Mouse (Mus musculus) lung, embryonic 15.5 days (tissue): ENCODE data around the gene Slc7a1. TPM values are rescaled to one million over a fixed set of nuclear protein-coding genes. Genes with fewer than 3 reads are reported as not detected.

ENCODE experiments used
- ATAC-seq: fragments of 200-750 bp; cut with Nextera tagmentation; 2 replicates; pipeline ENCODE4 v1.8.0; 2017; ENCODE audit warnings: moderate number of reproducible peaks, borderline replicate concordance; ENCODE audit not compliant: low FRiP score, low TSS enrichment; ENCODE audit errors: extremely low read depth
- H3K27ac ChIP-seq: fragments of 300-500 bp; sonication (generic); 2 replicates; pipeline ENCODE4 v1.5.1; 2015; ENCODE audit warnings: moderate library complexity, mild to moderate bottlenecking, inconsistent platforms
- H3K27me3 ChIP-seq: fragments of 300-500 bp; sonication (generic); 2 replicates; pipeline ENCODE4 v1.6.1; 2015; ENCODE audit warnings: inconsistent platforms
- H3K36me3 ChIP-seq: fragments of 300-500 bp; sonication (generic); 2 replicates; pipeline ENCODE4 v1.6.1; 2015; ENCODE audit warnings: inconsistent platforms
- H3K4me1 ChIP-seq: fragments of 300-500 bp; sonication (generic); 2 replicates; pipeline ENCODE4 v1.6.1; 2015; ENCODE audit warnings: inconsistent platforms
- H3K4me2 ChIP-seq: fragments of 300-500 bp; sonication (generic); 2 replicates; pipeline ENCODE4 v1.6.1; 2015; ENCODE audit warnings: inconsistent platforms, mild to moderate bottlenecking, moderate library complexity
- H3K4me3 ChIP-seq: fragments of 300-500 bp; sonication (generic); 2 replicates; pipeline ENCODE4 v1.5.1; 2015; ENCODE audit warnings: mild to moderate bottlenecking, inconsistent platforms
- H3K9ac ChIP-seq: fragments of 300-500 bp; sonication (generic); 2 replicates; pipeline ENCODE4 v1.6.1; 2015; ENCODE audit warnings: inconsistent platforms
- H3K9me3 ChIP-seq: fragments of 300-500 bp; sonication (generic); 2 replicates; pipeline ENCODE4 v1.6.1; 2016; ENCODE audit warnings: inconsistent platforms
- WGBS: fragments of 180-500 bp; shearing (Covaris S2); methylation state at CpG from one replicate; pipeline ENCODE4 v1.1.7; 2015; 5-methylcytosine and 5-hydroxymethylcytosine counted together
- polyA plus RNA-seq: library from polyadenylated mRNA; unstranded; fragments of >200 nt; fragmentation: Nextera tagmentation; extraction: Ambion mirVana; gene quantifications from 2 replicates; pipeline ENCODE4 v1.2.1, GENCODE M21; 2015

Slc7a1 gene
- 15.5 TPM in 2 replicates for polyA plus RNA-seq

GRCm38 (mm10) chr5:148399660-148400443, at the start of gene Slc7a1:
TSS of gene Slc7a1 (minus strand) at chr5:148399904.
- H3K27ac ChIP-seq: peak within 1 kb of the TSS; percentile 64
- H3K9ac ChIP-seq: peak within 1 kb of the TSS; percentile 72
- peak within 1 kb of the TSS; percentile 85 for H3K4me3 ChIP-seq
- peak within 1 kb of the TSS; percentile 99 for H3K4me2 ChIP-seq
- no peaks in the 10 kb centered on the region for H3K36me3 ChIP-seq
- 2% methylated on average over 51 of the region's 52 CpGs for WGBS
- peak; percentile 92 for ATAC-seq
- no peaks in the 10 kb centered on the region for H3K9me3 ChIP-seq
- peaks cover 5% of the 10 kb centered on the region for H3K27me3 ChIP-seq
- peaks cover 14% of the 10 kb centered on the region for H3K4me1 ChIP-seq

GRCm38 (mm10) chr5:148444974-148445373, 45.3 kb upstream of the Slc7a1 start:
- no peak for ATAC-seq
- peaks cover 6% of the 10 kb centered on the region; the same call in 1 of the 2 replicates for H3K4me1 ChIP-seq
- H3K36me3 ChIP-seq: no peaks in the 10 kb centered on the region
- H3K9ac ChIP-seq: no peak overlapping the region
- no peak overlapping the region for H3K4me3 ChIP-seq
- no peaks in the 10 kb centered on the region for H3K9me3 ChIP-seq
- no peak overlapping the region for H3K27ac ChIP-seq
- H3K4me2 ChIP-seq: no peak overlapping the region
- 76% methylated on average over 2 of the region's 2 CpGs for WGBS
- H3K27me3 ChIP-seq: no peaks in the 10 kb centered on the region

DNA sequence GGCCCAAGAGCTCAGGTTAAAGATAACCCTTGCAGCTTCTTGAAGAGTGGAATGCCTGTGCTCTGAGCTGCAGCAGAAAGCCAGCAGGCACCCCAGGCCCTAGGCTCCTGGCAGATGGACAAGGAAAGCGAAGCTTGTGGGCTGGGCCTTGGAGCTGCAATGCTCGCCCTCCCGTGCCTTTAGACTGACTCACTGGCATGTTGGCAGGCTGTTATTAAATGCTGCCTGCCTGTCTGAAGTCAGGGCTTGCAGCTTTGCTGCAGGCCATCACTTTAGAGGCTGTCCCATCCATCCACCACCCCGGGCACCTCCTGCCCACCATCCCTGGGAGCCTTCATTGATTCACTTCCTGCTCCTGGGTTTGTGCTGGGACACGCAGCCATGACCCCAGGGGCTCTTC, 44.0 kb upstream of the Slc7a1 start:
- Histone ChIP-seq H3K27me3 (no peaks in the 10 kb centered on the region), H3K36me3 (no peaks in the 10 kb centered on the region), H3K4me2 (no peak overlapping the region), H3K4me3 (no peak overlapping the region), H3K27ac (no peak overlapping the region), H3K9ac (no peak overlapping the region), H3K4me1 (peaks cover 6% of the 10 kb centered on the region; the same call in 1 of the 2 replicates), H3K9me3 (no peaks in the 10 kb centered on the region)
- ATAC-seq: peak; percentile 31; the same call in 1 of the 2 replicates
- 59% methylated on average over 5 of the region's 5 CpGs for WGBS

DNA sequence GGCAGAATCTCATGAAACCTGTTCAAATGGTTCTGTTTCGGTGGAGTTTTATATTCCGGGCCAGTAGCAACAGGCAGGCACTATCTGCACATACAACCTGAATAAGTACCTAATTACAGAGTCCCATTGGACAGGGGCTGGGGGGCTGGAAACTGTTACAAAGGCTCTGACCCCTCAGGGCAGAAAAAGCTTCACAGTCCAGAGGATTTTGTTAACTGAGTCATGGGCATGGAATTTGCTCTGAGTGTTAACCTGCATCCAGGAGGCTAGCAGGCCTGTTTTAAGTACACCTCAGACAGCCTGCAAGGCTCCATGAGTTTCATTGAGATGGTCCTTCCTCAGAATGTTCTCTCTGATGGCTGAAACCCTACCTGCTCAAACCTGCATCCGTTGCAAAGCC, 36.0 kb upstream of the Slc7a1 start:
- Histone ChIP-seq H3K4me3 (no peak overlapping the region), H3K27ac (no peak overlapping the region), H3K9me3 (no peaks in the 10 kb centered on the region), H3K4me1 (no peaks in the 10 kb centered on the region), H3K27me3 (no peaks in the 10 kb centered on the region), H3K4me2 (no peak overlapping the region), H3K9ac (no peak overlapping the region), H3K36me3 (no peaks in the 10 kb centered on the region)
- ATAC-seq: no peak
- WGBS: 76% methylated on average over 3 of the region's 3 CpGs

DNA sequence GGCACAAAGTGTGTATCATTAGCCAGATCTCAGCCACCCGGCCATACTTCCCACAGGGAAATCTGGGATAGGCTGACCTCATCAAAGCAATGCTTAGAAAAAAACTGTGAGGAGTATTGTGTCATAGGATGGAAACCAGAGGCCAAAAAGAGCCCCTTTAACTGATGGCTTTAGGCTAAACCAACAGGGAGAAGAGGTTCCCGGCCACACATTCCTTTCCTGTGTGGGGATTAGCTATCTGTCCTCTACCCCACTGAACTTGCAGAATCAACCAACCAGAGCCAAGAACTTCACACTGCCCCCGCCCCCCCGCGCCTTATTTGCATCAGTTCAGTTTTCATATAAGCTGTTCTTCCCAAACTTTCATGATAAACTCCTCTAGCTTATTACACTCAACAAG, 32.4 kb upstream of the Slc7a1 start:
- Histone ChIP-seq H3K27me3 (no peaks in the 10 kb centered on the region), H3K36me3 (no peaks in the 10 kb centered on the region), H3K4me1 (no peaks in the 10 kb centered on the region), H3K27ac (no peak overlapping the region), H3K9ac (no peak overlapping the region), H3K4me2 (no peak overlapping the region), H3K9me3 (no peaks in the 10 kb centered on the region), H3K4me3 (no peak overlapping the region)
- WGBS: 73% methylated on average over 5 of the region's 5 CpGs
- ATAC-seq: no peak

- Histone ChIP-seq H3K27me3 (no peaks in the 10 kb centered on the region), H3K4me2 (no peak overlapping the region), H3K4me1 (no peaks in the 10 kb centered on the region), H3K9ac (no peak overlapping the region), H3K9me3 (no peaks in the 10 kb centered on the region), H3K27ac (no peak overlapping the region), H3K36me3 (no peaks in the 10 kb centered on the region), H3K4me3 (no peak overlapping the region)
- ATAC-seq: no peak
- WGBS: 75% methylated on average over 4 of the region's 4 CpGs
Observed at GRCm38 (mm10) chr5:148428846-148429245, 29.1 kb upstream of the Slc7a1 start.

- H3K27ac ChIP-seq: no peak overlapping the region
- H3K4me2 ChIP-seq: no peak overlapping the region
- H3K9me3 ChIP-seq: no peaks in the 10 kb centered on the region
- H3K4me3 ChIP-seq: no peak overlapping the region
- H3K4me1 ChIP-seq: no peaks in the 10 kb centered on the region
- WGBS: 82% methylated on average over 6 of the region's 6 CpGs
- ATAC-seq: no peak
- H3K9ac ChIP-seq: no peak overlapping the region
- H3K36me3 ChIP-seq: no peaks in the 10 kb centered on the region
- no peaks in the 10 kb centered on the region for H3K27me3 ChIP-seq
Observed at GRCm38 (mm10) chr5:148425136-148425535, 25.4 kb upstream of the Slc7a1 start.

- no peaks in the 10 kb centered on the region for H3K9me3 ChIP-seq
- ATAC-seq: no peak
Observed at GRCm38 (mm10) chr5:148421326-148421725, 21.6 kb upstream of the Slc7a1 start.

GRCm38 (mm10) chr5:148419112-148419526, 19.4 kb upstream of the Slc7a1 start:
- Histone ChIP-seq H3K4me2 (peak overlapping the region; percentile 7; the same call in 1 of the 2 replicates), H3K36me3 (no peaks in the 10 kb centered on the region), H3K27ac (no peak overlapping the region), H3K9me3 (no peaks in the 10 kb centered on the region), H3K27me3 (no peaks in the 10 kb centered on the region), H3K4me1 (no peaks in the 10 kb centered on the region), H3K9ac (no peak overlapping the region), H3K4me3 (no peak overlapping the region)
- WGBS: 55% methylated on average over 9 of the region's 9 CpGs
- peak; percentile 35; the same call in 1 of the 2 replicates for ATAC-seq

More at GRCm38 (mm10) chr5:148421326-148421725, 21.6 kb upstream of the Slc7a1 start:
- no peaks in the 10 kb centered on the region for H3K4me1 ChIP-seq
- 37% methylated on average over 2 of the region's 2 CpGs for WGBS
- no peak overlapping the region for H3K9ac ChIP-seq
- H3K36me3 ChIP-seq: no peaks in the 10 kb centered on the region
- no peak overlapping the region for H3K27ac ChIP-seq
- H3K4me2 ChIP-seq: no peak overlapping the region
- H3K4me3 ChIP-seq: no peak overlapping the region
- no peaks in the 10 kb centered on the region for H3K27me3 ChIP-seq

- Histone ChIP-seq H3K9me3 (no peaks in the 10 kb centered on the region), H3K36me3 (no peaks in the 10 kb centered on the region), H3K4me1 (no peaks in the 10 kb centered on the region), H3K4me3 (no peak overlapping the region), H3K9ac (no peak overlapping the region), H3K27me3 (no peaks in the 10 kb centered on the region), H3K4me2 (no peak overlapping the region), H3K27ac (no peak overlapping the region)
- ATAC-seq: no peak
- 94% methylated on average over 9 of the region's 9 CpGs for WGBS
Observed at GRCm38 (mm10) chr5:148418436-148418835, 18.7 kb upstream of the Slc7a1 start.

GRCm38 (mm10) chr5:148417756-148418155, 18.1 kb upstream of the Slc7a1 start:
- ATAC-seq: no peak
- H3K4me1 ChIP-seq: no peaks in the 10 kb centered on the region
- H3K27ac ChIP-seq: no peak overlapping the region
- H3K9me3 ChIP-seq: no peaks in the 10 kb centered on the region
- no peak overlapping the region for H3K4me3 ChIP-seq
- no peak overlapping the region for H3K4me2 ChIP-seq
- WGBS: 100% methylated on average over 1 of the region's 1 CpGs
- H3K27me3 ChIP-seq: no peaks in the 10 kb centered on the region
- H3K9ac ChIP-seq: no peak overlapping the region
- no peaks in the 10 kb centered on the region for H3K36me3 ChIP-seq

- Histone ChIP-seq H3K4me1 (no peaks in the 10 kb centered on the region), H3K4me3 (no peak overlapping the region), H3K9me3 (no peaks in the 10 kb centered on the region), H3K36me3 (no peaks in the 10 kb centered on the region), H3K9ac (no peak overlapping the region), H3K4me2 (no peak overlapping the region), H3K27ac (no peak overlapping the region), H3K27me3 (no peaks in the 10 kb centered on the region)
- 48% methylated on average over 10 of the region's 10 CpGs for WGBS
- no peak for ATAC-seq
Observed at GRCm38 (mm10) chr5:148416461-148416860, 16.8 kb upstream of the Slc7a1 start.
